Mouse (Mus musculus) lung, embryonic 16.5 days (tissue): Measurements from ENCODE around the gene Mecom. TPM values are rescaled to one million over a fixed set of nuclear protein-coding genes. Genes with fewer than 3 reads are reported as not detected.

Source experiments
- ATAC-seq: fragments of 200-750 bp; cut with Nextera tagmentation; 2 replicates; pipeline ENCODE4 v1.8.0; 2017; ENCODE audit warnings: low read depth, mild to moderate bottlenecking, moderate library complexity
- H3K27ac ChIP-seq: fragments of 300-500 bp; sonication (generic); 2 replicates; pipeline ENCODE4 v1.5.1; 2014; ENCODE audit warnings: mild to moderate bottlenecking, control low read depth, low read length
- H3K27me3 ChIP-seq: fragments of 300-500 bp; sonication (generic); 2 replicates; pipeline ENCODE4 v1.6.1; 2014; ENCODE audit warnings: low read depth, low read length, mixed read lengths; ENCODE audit not compliant: control insufficient read depth, insufficient read depth
- H3K36me3 ChIP-seq: fragments of 300-500 bp; sonication (generic); 2 replicates; pipeline ENCODE4 v1.6.1; 2014; ENCODE audit warnings: low read length; ENCODE audit not compliant: control insufficient read depth, insufficient read depth
- H3K4me1 ChIP-seq: fragments of 300-500 bp; sonication (generic); replicated peaks from 2 replicates; pipeline ENCODE4 v1.6.1; 2014; ENCODE audit warnings: low read length, mixed read lengths; ENCODE audit not compliant: control insufficient read depth, insufficient read depth
- H3K4me2 ChIP-seq: fragments of 300-500 bp; sonication (generic); 2 replicates; pipeline ENCODE4 v1.6.1; 2014; ENCODE audit warnings: low read depth, low read length, control low read depth
- H3K4me3 ChIP-seq: fragments of 300-500 bp; sonication (generic); 2 replicates; pipeline ENCODE4 v1.5.1; 2014; ENCODE audit warnings: mild to moderate bottlenecking, low read length, control low read depth
- H3K9ac ChIP-seq: fragments of 300-500 bp; sonication (generic); 2 replicates; pipeline ENCODE4 v1.6.1; 2014; ENCODE audit warnings: low read length, control low read depth
- H3K9me3 ChIP-seq: fragments of 300-500 bp; sonication (generic); 2 replicates; pipeline ENCODE4 v1.6.1; 2016; ENCODE audit warnings: low read length; ENCODE audit not compliant: control insufficient read depth
- WGBS: fragments of 180-500 bp; shearing (Covaris S2); extraction: QIAGEN DNeasy Blood & Tissue Kit; methylation state at CpG from one replicate; pipeline ENCODE4 v1.1.7; 2014; 5-methylcytosine and 5-hydroxymethylcytosine counted together
- polyA plus RNA-seq: library from polyadenylated mRNA; unstranded; fragments of >200 nt; fragmentation: Nextera tagmentation; extraction: Ambion mirVana; gene quantifications from 2 replicates; pipeline ENCODE4 v1.2.1, GENCODE M21; 2015

Gene Mecom
- polyA plus RNA-seq, 1 experiment from 2014 or later, result 73.4 TPM

DNA sequence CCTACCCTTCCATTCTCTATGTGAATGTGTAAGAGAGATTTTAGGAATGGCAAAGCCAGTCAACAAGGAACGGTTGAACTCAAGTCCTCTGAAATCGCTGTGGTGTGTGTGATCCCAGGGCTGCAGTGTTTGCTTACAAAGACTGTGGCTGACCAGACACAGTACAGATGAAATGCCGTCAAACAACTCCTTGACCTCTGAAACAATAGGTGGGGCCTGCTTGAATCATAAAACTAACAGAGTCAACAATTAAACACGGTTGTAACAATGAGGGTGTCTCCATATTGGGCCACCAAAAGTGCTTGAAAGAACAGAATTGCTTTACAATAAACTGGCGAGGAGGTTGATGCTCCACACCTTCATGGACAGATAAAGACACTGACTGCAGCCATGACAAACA is 497.0 kb downstream of the Mecom start:
- 56% methylated on average over 5 of the region's 5 CpGs for WGBS
- Histone ChIP-seq H3K4me3 (no peak overlapping the region), H3K27ac (no peak overlapping the region), H3K9ac (no peak overlapping the region), H3K4me2 (no peak overlapping the region), H3K4me1 (peaks cover 5% of the 10 kb centered on the region), H3K9me3 (no peaks in the 10 kb centered on the region), H3K36me3 (no peaks in the 10 kb centered on the region), H3K27me3 (no peaks in the 10 kb centered on the region)
- no peak for ATAC-seq

- no peak for ATAC-seq
- Histone ChIP-seq H3K4me2 (no peak overlapping the region), H3K36me3 (no peaks in the 10 kb centered on the region), H3K4me3 (no peak overlapping the region), H3K4me1 (peaks cover 5% of the 10 kb centered on the region), H3K27me3 (no peaks in the 10 kb centered on the region), H3K9ac (no peak overlapping the region), H3K27ac (no peak overlapping the region; the same call in 1 of the 2 replicates), H3K9me3 (no peaks in the 10 kb centered on the region)
- 43% methylated on average over 5 of the region's 5 CpGs for WGBS
These were observed 499.0 kb downstream of the Mecom start for GRCm38 (mm10) chr3:30048792-30049191.

- WGBS, result 43% methylated on average over 4 of the region's 4 CpGs
- H3K27ac ChIP-seq, result peak overlapping the region; percentile 6; the same call in 1 of the 2 replicates
- ATAC-seq, result no peak
These were observed 499.7 kb downstream of the Mecom start for GRCm38 (mm10) chr3:30048157-30048556.

GRCm38 (mm10) chr3:30043525-30043924 is 504.3 kb downstream of the Mecom start:
- no peak overlapping the region for H3K9ac ChIP-seq
- H3K27me3 ChIP-seq, result no peaks in the 10 kb centered on the region
- 70% methylated on average over 3 of the region's 3 CpGs for WGBS
- H3K4me2 ChIP-seq, result no peak overlapping the region
- H3K4me3 ChIP-seq, result no peak overlapping the region
- no peak for ATAC-seq
- H3K36me3 ChIP-seq, result no peaks in the 10 kb centered on the region
- peaks cover 2% of the 10 kb centered on the region for H3K4me1 ChIP-seq
- H3K9me3 ChIP-seq, result no peaks in the 10 kb centered on the region
- no peak overlapping the region for H3K27ac ChIP-seq

More at GRCm38 (mm10) chr3:30048157-30048556, 499.7 kb downstream of the Mecom start:
- no peaks in the 10 kb centered on the region for H3K27me3 ChIP-seq
- H3K9me3 ChIP-seq, result no peaks in the 10 kb centered on the region
- no peaks in the 10 kb centered on the region for H3K36me3 ChIP-seq
- H3K4me2 ChIP-seq, result no peak overlapping the region
- H3K9ac ChIP-seq, result no peak overlapping the region
- H3K4me1 ChIP-seq, result peaks cover 5% of the 10 kb centered on the region
- no peak overlapping the region for H3K4me3 ChIP-seq

- 32% methylated on average over 3 of the region's 3 CpGs for WGBS
- H3K9me3 ChIP-seq, result no peaks in the 10 kb centered on the region
- H3K4me2 ChIP-seq, result no peak overlapping the region
- no peak overlapping the region for H3K27ac ChIP-seq
- H3K27me3 ChIP-seq, result no peaks in the 10 kb centered on the region
- no peak overlapping the region for H3K4me3 ChIP-seq
- ATAC-seq, result peak; percentile 67; the same call in 1 of the 2 replicates
- H3K36me3 ChIP-seq, result no peaks in the 10 kb centered on the region
- no peaks in the 10 kb centered on the region for H3K4me1 ChIP-seq
- no peak overlapping the region for H3K9ac ChIP-seq
These were observed 509.3 kb downstream of the Mecom start for GRCm38 (mm10) chr3:30038545-30038944.

DNA sequence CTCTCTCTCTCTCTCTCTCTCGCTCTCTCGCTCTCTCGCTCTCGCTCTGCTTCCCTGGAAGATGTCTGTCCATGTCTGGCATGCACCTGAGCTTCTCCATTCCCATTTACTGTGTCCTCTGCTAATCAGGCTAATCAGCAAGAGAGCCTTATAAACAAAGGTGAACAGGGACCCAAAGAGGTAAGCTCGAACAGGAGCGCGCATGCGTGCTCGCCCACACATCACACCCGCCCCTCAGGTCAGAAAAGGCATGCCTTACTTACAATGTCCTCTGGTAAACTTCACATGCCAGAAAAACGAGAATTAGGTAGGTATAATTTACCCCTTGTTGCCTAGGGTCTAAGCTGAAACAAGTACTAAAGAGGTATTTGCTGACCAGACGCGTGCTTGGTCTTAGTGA is 527.8 kb downstream of the Mecom start:
- WGBS, result 74% methylated on average over 13 of the region's 13 CpGs
- H3K27me3 ChIP-seq, result no peaks in the 10 kb centered on the region
- no peaks in the 10 kb centered on the region for H3K9me3 ChIP-seq
- no peak overlapping the region; the same call in 1 of the 2 replicates for H3K4me3 ChIP-seq
- H3K4me1 ChIP-seq, result peaks cover 10% of the 10 kb centered on the region
- H3K9ac ChIP-seq, result peak overlapping the region; percentile 43; the same call in 1 of the 2 replicates
- peak overlapping the region; percentile 58 for H3K27ac ChIP-seq
- H3K36me3 ChIP-seq, result no peaks in the 10 kb centered on the region
- 0 out of 2 replicates have a peak, but pooled peaks have one; percentile 16 for ATAC-seq
- H3K4me2 ChIP-seq, result peak overlapping the region; percentile 17

GRCm38 (mm10) chr3:30019411-30019810 is 528.4 kb downstream of the Mecom start:
- Histone ChIP-seq H3K27ac (peak overlapping the region; percentile 58), H3K27me3 (no peaks in the 10 kb centered on the region), H3K9me3 (no peaks in the 10 kb centered on the region), H3K36me3 (no peaks in the 10 kb centered on the region), H3K9ac (no peak overlapping the region), H3K4me3 (peak overlapping the region; percentile 9), H3K4me1 (peaks cover 14% of the 10 kb centered on the region), H3K4me2 (peak overlapping the region; percentile 17)
- WGBS, result 51% methylated on average over 8 of the region's 8 CpGs
- ATAC-seq, result peak; percentile 58

DNA sequence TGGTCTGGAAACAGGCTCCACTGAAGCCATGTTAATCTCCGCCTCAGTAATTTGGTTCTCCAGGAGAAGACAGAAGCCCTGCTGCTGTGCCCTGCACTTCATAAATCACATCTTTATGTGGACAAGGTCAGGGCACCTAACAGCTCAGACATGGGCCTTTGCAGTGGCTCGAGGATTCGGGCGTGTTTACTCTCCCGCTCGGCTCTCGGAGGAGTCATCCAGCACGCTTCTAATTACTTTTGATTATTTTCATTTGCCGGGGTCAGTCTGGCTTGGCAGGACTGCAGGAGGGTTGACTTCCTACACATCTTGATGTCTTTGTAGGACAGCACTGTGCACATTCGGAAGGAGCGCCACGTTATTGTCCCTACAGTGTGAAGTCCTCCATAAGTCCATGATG is 529.6 kb downstream of the Mecom start:
- H3K4me2 ChIP-seq, result peak overlapping the region; percentile 43
- no peaks in the 10 kb centered on the region for H3K9me3 ChIP-seq
- H3K36me3 ChIP-seq, result no peaks in the 10 kb centered on the region
- H3K9ac ChIP-seq, result peak overlapping the region; percentile 41; the same call in 1 of the 2 replicates
- H3K4me1 ChIP-seq, result peaks cover 17% of the 10 kb centered on the region
- peak; percentile 5; the same call in 1 of the 2 replicates for ATAC-seq
- no peak overlapping the region for H3K4me3 ChIP-seq
- 11% methylated on average over 12 of the region's 12 CpGs for WGBS
- no peaks in the 10 kb centered on the region for H3K27me3 ChIP-seq
- H3K27ac ChIP-seq, result peak overlapping the region; percentile 61

DNA sequence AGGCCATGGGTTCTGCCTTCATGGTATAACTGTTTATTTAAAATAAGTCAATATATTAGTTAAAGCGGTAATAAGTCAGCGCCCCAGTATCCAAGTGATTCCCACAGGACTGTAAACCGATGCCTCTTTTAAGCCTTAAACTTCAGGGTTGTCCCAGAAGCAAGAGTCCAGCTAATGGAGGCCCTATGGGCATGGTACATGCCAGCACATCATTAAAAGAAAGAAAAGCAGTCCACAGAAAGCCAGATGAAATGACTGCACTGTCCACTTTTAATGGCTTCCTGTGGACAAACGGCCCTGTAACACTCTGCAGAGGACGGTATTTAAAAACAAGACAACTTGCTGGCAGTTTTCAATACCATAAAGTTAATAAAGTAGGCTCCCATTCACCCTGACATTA is 531.0 kb downstream of the Mecom start:
- H3K36me3 ChIP-seq, result no peaks in the 10 kb centered on the region
- no peaks in the 10 kb centered on the region for H3K27me3 ChIP-seq
- no peak overlapping the region for H3K27ac ChIP-seq
- no peak overlapping the region for H3K4me3 ChIP-seq
- H3K4me2 ChIP-seq, result no peak overlapping the region
- H3K9ac ChIP-seq, result no peak overlapping the region
- ATAC-seq, result no peak
- peaks cover 17% of the 10 kb centered on the region for H3K4me1 ChIP-seq
- H3K9me3 ChIP-seq, result no peaks in the 10 kb centered on the region
- WGBS, result 76% methylated on average over 5 of the region's 5 CpGs
